Mouse (Mus musculus): ENCODE measurements around the gene Kbtbd12.

DNA sequence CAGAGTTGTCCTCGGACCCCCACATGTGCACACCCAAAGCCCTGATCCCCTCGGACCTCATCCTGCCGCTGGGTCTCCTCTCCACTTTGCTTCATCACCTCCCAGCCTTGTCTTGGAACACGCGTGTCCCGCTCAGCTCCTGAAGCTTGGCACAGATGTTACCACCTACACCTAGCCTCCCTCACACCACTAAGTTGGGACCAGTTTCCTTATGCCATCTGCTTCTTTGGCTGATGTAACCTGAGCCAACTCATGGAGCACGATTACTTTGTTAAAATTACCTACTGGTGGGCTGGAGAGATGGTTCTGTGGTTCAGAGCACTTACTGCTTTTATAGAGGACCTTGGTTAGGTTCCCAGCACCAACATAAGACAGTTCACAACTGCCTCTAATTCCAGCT, 115.9 kb downstream of the Kbtbd12 start:
- TF ChIP-seq ZC3H11A (IDR thresholded peaks at IDR 0.05; ENCODE audit: borderline replicate concordance, low read depth, low read length) = no peak
- TF ChIP-seq HCFC1 (IDR thresholded peaks at IDR 0.05; ENCODE audit: borderline replicate concordance, insufficient read depth, low read length) = no peak
- no peak for TF ChIP-seq CHD2 (IDR thresholded peaks at IDR 0.05; ENCODE audit: low read depth, low read length)
- TF ChIP-seq ZNF384 (IDR thresholded peaks at IDR 0.05; ENCODE audit: low read depth, low read length) = no peak
